ENCODE assay signal across 8 mouse cellular contexts in genomic region chr2:24975704-24976297, GRCm38 (mm10). TPM values are rescaled to one million over a fixed set of nuclear protein-coding genes. Genes with fewer than 3 reads are reported as not detected.
A peak's percentile ranks its signal among the peaks of the same experiment; 100 is the strongest.
DNase-seq lines count a peak whose midpoint lies in the region; ATAC-seq lines count a peak whose summit lies in the region.

TSS of gene Pnpla7 (plus strand) at chr2:24976033.

- H3K4me1 ChIP-seq in forebrain, embryonic 14.5 days (ENCODE audit: control insufficient read depth, insufficient read depth, low read length), result peaks cover 12% of the 10 kb centered on the region
- peaks cover 32% of the 10 kb centered on the region for H3K4me1 ChIP-seq in liver, embryonic 16.5 days (ENCODE audit: control insufficient read depth, low read depth, low read length)
- peaks cover 22% of the 10 kb centered on the region for H3K4me1 ChIP-seq in neural tube, embryonic 12.5 days

- peak; percentile 31; the same call in 1 of the 2 replicates for ATAC-seq in cerebellum, adult (ENCODE audit: insufficient number of reproducible peaks, low FRiP score, low TSS enrichment)
- peak; percentile 33 for ATAC-seq in forebrain, embryonic 14.5 days
- ATAC-seq in liver, embryonic 16.5 days (ENCODE audit: low read depth), result peak; percentile 62
- ATAC-seq in neural tube, embryonic 12.5 days (ENCODE audit: low FRiP score, low read depth), result peak; percentile 38

- no peaks in the 10 kb centered on the region for H3K27me3 ChIP-seq in forebrain, embryonic 14.5 days (replicated peaks; ENCODE audit: control insufficient read depth, insufficient read depth, low read length)
- H3K27me3 ChIP-seq in liver, embryonic 16.5 days (ENCODE audit: control insufficient read depth, insufficient read depth, low read depth, low read length), result no peaks in the 10 kb centered on the region
- no peaks in the 10 kb centered on the region for H3K27me3 ChIP-seq in neural tube, embryonic 12.5 days (replicated peaks)

- 1% methylated on average over 16 of the region's 16 CpGs for WGBS in forebrain, embryonic 14.5 days
- 2% methylated on average over 16 of the region's 16 CpGs for WGBS in large intestine, adult 2 months
- WGBS in liver, embryonic 16.5 days (ENCODE audit: insufficient replicate concordance), result under 1% methylated on average over 16 of the region's 16 CpGs
- 2% methylated on average over 16 of the region's 16 CpGs for WGBS in neural tube, embryonic 12.5 days

- peak; percentile 83 for DNase-seq in ES-CJ7 (ENCODE audit: low read depth, low spot score)
- peak; percentile 60 for DNase-seq in forebrain, embryonic 14.5 days (ENCODE audit: low spot score)
- peak; percentile 87 for DNase-seq in heart, postnatal 10 days
- peak; percentile 58 for DNase-seq in large intestine, adult 2 months (ENCODE audit: low read depth, low spot score)
- peak; percentile 73 for DNase-seq in telencephalon, adult 2 months (ENCODE audit: low read depth, low spot score)

- peak within 1 kb of the TSS; percentile 85 for H3K27ac ChIP-seq in forebrain, embryonic 14.5 days (ENCODE audit: low read depth, low read length)
- peak within 1 kb of the TSS; percentile 91 for H3K27ac ChIP-seq in liver, embryonic 16.5 days (ENCODE audit: low read length)
- H3K27ac ChIP-seq in neural tube, embryonic 12.5 days, result peak within 1 kb of the TSS; percentile 64

- H3K9me3 ChIP-seq in forebrain, embryonic 14.5 days (replicated peaks; ENCODE audit: control insufficient read depth, low read length), result no peaks in the 10 kb centered on the region
- no peaks in the 10 kb centered on the region for H3K9me3 ChIP-seq in liver, embryonic 16.5 days (replicated peaks; ENCODE audit: control insufficient read depth, low read length)
- H3K9me3 ChIP-seq in neural tube, embryonic 12.5 days, result no peaks in the 10 kb centered on the region

- H3K9ac ChIP-seq in forebrain, embryonic 14.5 days (ENCODE audit: low read length), result peak within 1 kb of the TSS; percentile 78
- H3K9ac ChIP-seq in liver, embryonic 16.5 days (ENCODE audit: low read depth, low read length), result peak within 1 kb of the TSS; percentile 84
- H3K9ac ChIP-seq in neural tube, embryonic 12.5 days, result peak within 1 kb of the TSS; percentile 54

- peak within 1 kb of the TSS; percentile 62 for H3K4me3 ChIP-seq in forebrain, embryonic 14.5 days (ENCODE audit: low read depth, low read length)
- peak within 1 kb of the TSS; percentile 90 for H3K4me3 ChIP-seq in liver, embryonic 16.5 days (ENCODE audit: low read depth, low read length)
- peak within 1 kb of the TSS; percentile 66 for H3K4me3 ChIP-seq in neural tube, embryonic 12.5 days

- H3K36me3 ChIP-seq in forebrain, embryonic 14.5 days (ENCODE audit: control insufficient read depth, insufficient read depth, low read length), result peaks cover 24% of the 10 kb centered on the region
- H3K36me3 ChIP-seq in liver, embryonic 16.5 days (ENCODE audit: control insufficient read depth, insufficient read depth), result peaks cover 9% of the 10 kb centered on the region
- H3K36me3 ChIP-seq in neural tube, embryonic 12.5 days, result peaks cover 20% of the 10 kb centered on the region

- peak within 1 kb of the TSS; percentile 79 for H3K4me2 ChIP-seq in forebrain, embryonic 14.5 days (ENCODE audit: low read length)
- peak within 1 kb of the TSS; percentile 100 for H3K4me2 ChIP-seq in liver, embryonic 16.5 days (ENCODE audit: low read depth, low read length)
- H3K4me2 ChIP-seq in neural tube, embryonic 12.5 days (replicated peaks), result peak within 1 kb of the TSS; percentile 85

- intact Hi-C loops in heart, postnatal 10 days (cut with DNase I), result no loop called here

RNA-seq across cellular contexts. Expression of gene Pnpla7, which starts in this region (rescaled TPM):
- polyA plus RNA-seq in forebrain, embryonic 14.5 days (2014; fragmentation: Nextera tagmentation; extraction: Ambion mirVana), result 2.8 and 4.1 TPM in 2 replicates
- total RNA-seq in heart, postnatal 10 days (2021), result 10 to 100 TPM; 19.5 to 20.5 TPM
- polyA plus RNA-seq in large intestine, adult 2 months (2012; rRNA removed), result 11.0 and 23.4 TPM in 2 replicates
- polyA plus RNA-seq in liver, embryonic 16.5 days (2015; fragmentation: Nextera tagmentation; extraction: Ambion mirVana), result 12.9 and 13.7 TPM in 2 replicates
- polyA plus RNA-seq in neural tube, embryonic 12.5 days (2016; fragmentation: Nextera tagmentation; extraction: Ambion mirVana), result 3.3 and 5.2 TPM in 2 replicates

Comparison
In these comparisons a context has a peak if more than half of its experiments do, and no peak if none do; other contexts are left out.
1. Peak in every context shown above with its lines: DNase-seq, ATAC-seq, H3K4me3 ChIP-seq and H3K27ac ChIP-seq.